35 mouse cellular contexts compared by ENCODE assay signal in genomic region chr4:149930755-149931154, GRCm38 (mm10).
"Had no signal": no experiment of that assay in that cellular context is flagged by ENCODE, and none has a peak within 500 bp of the region (broad histone marks: within the 10 kb centered on the region; RNA-seq: fewer than 3 reads in every experiment).

No protein-coding gene starts in this region.

- ATAC-seq: hindbrain, embryonic 16.5 days; hindbrain, postnatal 0 days; inflammation-experienced regulatory T-cells, adult 6 months; intestine, embryonic 15.5 days; intestine, embryonic 16.5 days; intestine, postnatal 0 days had no signal

- H3K9me3 ChIP-seq: heart, embryonic 13.5 days; heart, embryonic 15.5 days; hindbrain, embryonic 12.5 days; hindbrain, embryonic 13.5 days; hindbrain, embryonic 15.5 days; intestine, embryonic 15.5 days; kidney, embryonic 15.5 days had no signal

- H3K27ac ChIP-seq: heart, embryonic 10.5 days; heart, embryonic 13.5 days; heart, embryonic 15.5 days; hindbrain, embryonic 10.5 days; hindbrain, embryonic 12.5 days; hindbrain, embryonic 13.5 days; hindbrain, embryonic 14.5 days; hindbrain, embryonic 15.5 days; hindbrain, postnatal 0 days; intestine, embryonic 15.5 days; kidney, embryonic 15.5 days; kidney, postnatal 0 days; layer of hippocampus, adult 2 months had no signal

- H3K4me1 ChIP-seq: heart, embryonic 12.5 days; heart, embryonic 13.5 days; hindbrain, embryonic 12.5 days; hindbrain, embryonic 13.5 days; hindbrain, embryonic 15.5 days; kidney, embryonic 15.5 days had no signal

- H3K4me3 ChIP-seq: heart, embryonic 10.5 days; heart, embryonic 12.5 days; heart, embryonic 13.5 days; heart, embryonic 15.5 days; hindbrain, embryonic 10.5 days; hindbrain, embryonic 12.5 days; hindbrain, embryonic 13.5 days; hindbrain, embryonic 15.5 days; intestine, embryonic 15.5 days; kidney, embryonic 15.5 days; layer of hippocampus, adult 2 months had no signal

- H3K4me2 ChIP-seq: heart, embryonic 11.5 days; heart, embryonic 12.5 days; heart, embryonic 13.5 days; heart, embryonic 15.5 days; hindbrain, embryonic 12.5 days; hindbrain, embryonic 13.5 days; hindbrain, embryonic 14.5 days; hindbrain, embryonic 15.5 days; intestine, embryonic 15.5 days; kidney, embryonic 15.5 days had no signal

- H3K36me3 ChIP-seq: heart, embryonic 10.5 days; heart, embryonic 12.5 days; heart, embryonic 13.5 days; heart, embryonic 15.5 days; hindbrain, embryonic 10.5 days; hindbrain, embryonic 12.5 days; hindbrain, embryonic 13.5 days; hindbrain, embryonic 15.5 days; intestine, embryonic 15.5 days; kidney, embryonic 15.5 days had no signal

- DNase-seq: heart, postnatal 10 days; heart, postnatal 14 days; heart, postnatal 36 days; heart, postnatal 4 days; kidney, adult 11 months; kidney, adult 18-20 months; kidney, adult 2 months; kidney, adult 8-10 months; kidney, adult 9 months; kidney, postnatal 10 days; kidney, postnatal 14 days; kidney, postnatal 25 days; kidney, postnatal 36 days; kidney, postnatal 4 days; layer of hippocampus, adult 9-11 months; layer of hippocampus, postnatal 36 days had no signal

- H3K9ac ChIP-seq: heart, embryonic 12.5 days; heart, embryonic 13.5 days; heart, embryonic 15.5 days; hindbrain, embryonic 12.5 days; hindbrain, embryonic 13.5 days; hindbrain, embryonic 14.5 days; hindbrain, embryonic 15.5 days; intestine, embryonic 15.5 days; kidney, embryonic 15.5 days had no signal

- H3K27me3 ChIP-seq: heart, embryonic 15.5 days; hindbrain, embryonic 12.5 days; hindbrain, embryonic 13.5 days; hindbrain, embryonic 15.5 days; intestine, embryonic 15.5 days; kidney, embryonic 15.5 days had no signal
